Mouse (Mus musculus) heart, postnatal 4 days (tissue): ENCODE data around the gene Armc8. TPM values are rescaled to one million over a fixed set of nuclear protein-coding genes. Genes with fewer than 3 reads are reported as not detected.

Source experiments
- DNase-seq: peaks from one replicate; pipeline ENCODE4 v3.0.0; 2021
- total RNA-seq, 2 experiments: library from RNA; stranded (reverse); gene quantifications; 2 replicates each; pipeline ENCODE4 v1.2.3; 2021

The Armc8 gene
- total RNA-seq, 2 experiments from 2014 or later: 27.4 to 28.2 TPM

DNA sequence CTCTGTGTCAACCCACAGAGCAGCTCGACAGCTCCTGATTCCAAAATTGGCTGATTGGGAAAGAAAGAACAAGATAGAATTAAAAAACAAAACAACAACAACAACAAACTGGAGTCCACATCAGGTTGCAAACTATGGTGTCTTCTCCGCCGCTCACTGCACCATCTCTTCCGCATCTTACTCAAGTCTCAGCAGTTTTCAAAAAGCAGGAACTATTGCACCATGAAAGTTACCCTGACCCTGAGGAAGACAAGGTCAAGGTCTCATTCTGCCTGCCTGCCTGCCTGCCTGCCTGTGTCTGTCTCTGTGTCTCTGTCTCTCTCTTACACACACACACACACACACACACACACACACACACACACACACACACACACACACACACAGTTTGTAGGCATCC lies 69.4 kb downstream of the Armc8 start:
- DNase-seq: no peak

DNA sequence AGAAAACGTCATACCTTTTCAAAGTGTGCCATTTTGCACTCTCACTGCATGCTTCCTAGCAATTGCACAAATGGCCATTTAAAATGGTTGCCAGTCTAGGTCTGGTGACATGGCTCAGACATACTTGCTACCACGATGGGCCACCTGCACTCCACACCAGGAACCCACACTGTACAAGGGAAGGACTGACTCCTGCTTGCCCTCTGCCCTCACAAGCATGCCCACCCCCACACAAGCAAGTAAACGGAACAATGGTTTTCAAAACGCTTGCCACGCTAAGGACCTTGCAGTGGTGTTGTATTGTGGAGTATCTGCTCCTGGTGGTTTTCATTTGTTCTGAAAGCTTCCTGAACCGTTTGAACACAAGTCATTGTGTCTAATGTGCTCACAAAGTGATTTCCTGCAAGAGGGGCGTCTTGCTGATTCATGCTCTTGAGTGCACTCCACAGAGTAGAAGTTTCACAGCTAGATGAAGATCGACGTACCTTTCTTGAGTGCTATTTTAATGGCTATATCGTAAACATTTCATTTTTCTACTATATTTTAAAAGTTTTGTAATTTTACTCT lies 76.0 kb downstream of the Armc8 start:
- no peak for DNase-seq

DNA sequence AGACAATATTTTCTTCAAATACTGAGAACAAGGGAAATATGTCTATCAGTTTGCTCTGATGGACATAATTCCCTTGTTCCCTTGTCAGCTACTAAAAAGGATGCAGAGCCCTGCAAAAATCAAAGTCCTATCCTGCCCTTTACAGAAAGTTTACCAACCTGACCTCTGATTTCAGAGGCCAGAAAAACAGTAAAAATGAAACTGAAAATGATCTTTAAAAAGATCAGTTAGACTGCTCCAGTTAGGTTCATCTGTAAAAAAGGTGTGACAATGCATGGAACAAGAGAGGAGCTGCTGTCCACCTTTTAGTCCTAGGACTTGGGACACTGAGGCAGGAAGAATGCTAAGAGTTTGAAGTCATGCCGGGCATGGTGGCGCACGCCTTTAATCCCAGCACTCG lies 77.6 kb downstream of the Armc8 start:
- no peak for DNase-seq

DNA sequence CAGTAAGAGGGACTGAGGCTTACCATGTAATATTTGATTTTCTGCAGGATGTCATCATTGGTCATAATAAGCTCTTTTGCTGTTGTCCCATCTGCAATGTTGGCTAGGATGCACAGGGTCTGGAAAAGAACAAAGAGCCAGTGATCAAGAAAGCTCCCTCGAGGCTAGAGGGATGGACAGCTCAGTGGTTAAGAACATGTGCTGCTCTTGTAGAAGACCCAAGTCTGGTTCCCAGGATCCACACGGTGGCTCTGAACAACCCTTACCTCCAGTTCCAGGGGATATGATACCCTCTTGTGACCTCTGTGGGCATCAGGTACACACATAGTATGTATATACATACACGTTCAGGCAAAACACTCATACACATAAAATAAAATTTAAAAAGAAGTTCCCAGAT lies 80.9 kb downstream of the Armc8 start:
- DNase-seq: no peak

DNA sequence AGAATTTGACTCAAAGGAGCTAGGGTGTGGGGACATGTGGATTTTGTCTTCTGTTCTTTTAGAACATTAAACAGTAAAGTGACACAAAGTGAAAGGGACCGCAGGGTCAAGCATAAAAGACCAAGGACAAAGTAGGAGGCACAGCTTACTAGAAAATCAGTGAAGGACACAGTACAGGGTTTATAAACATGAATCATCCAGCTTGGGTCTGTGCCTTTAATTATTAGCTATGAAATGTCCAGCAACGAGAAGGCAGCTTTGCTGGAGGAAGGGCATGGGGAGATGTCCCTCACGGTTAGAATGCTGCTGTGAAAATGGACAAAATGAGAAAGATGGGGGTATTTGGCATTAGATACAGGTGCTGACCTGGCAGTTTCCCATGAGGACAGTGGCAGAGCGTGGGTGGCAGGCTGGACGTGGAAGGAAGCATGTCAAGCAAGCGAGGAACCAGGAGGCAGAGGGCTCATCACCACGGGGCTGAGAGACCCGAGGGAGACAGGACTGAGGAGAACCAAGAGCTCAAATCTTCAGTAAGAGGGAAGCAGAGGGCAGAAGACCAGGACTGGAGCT lies 81.5 kb downstream of the Armc8 start:
- no peak for DNase-seq

DNA sequence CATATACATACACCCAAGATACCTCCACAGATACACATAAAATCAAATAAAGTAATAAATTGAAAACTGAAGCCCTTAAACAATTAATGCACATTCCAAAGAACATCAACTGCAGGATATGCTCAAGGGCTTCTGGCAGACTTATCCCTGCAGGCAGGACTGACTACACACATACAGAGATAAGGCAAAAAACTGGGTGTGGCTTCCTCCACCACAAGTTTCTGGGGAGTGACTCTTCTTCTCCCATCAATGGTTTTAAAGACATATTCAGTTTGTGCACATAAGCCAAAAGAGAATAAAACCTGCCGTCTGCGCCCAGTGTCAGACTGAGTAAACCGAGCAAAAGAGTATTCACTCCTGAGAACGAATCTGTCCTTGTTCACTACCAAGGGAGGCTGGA lies 83.6 kb downstream of the Armc8 start:
- DNase-seq: no peak

DNA sequence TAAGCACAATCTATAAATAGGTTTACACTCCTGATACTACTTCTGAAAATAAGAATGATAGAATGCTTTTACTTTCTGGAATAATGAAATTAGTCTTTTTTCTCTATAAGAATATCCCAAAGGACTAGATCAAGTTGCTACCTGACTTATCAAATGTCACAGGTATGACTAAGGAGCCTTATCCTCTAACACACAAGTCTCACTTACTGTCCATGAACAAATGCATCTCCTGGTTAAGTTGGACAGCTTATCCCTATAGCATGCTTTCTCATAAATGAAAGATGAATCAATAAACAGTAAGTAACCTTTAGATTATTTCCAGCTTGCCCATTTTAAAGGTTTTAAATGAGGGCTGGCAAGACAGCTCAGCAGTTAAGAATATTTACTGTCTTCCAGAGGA lies 84.1 kb downstream of the Armc8 start:
- DNase-seq: no peak

DNA sequence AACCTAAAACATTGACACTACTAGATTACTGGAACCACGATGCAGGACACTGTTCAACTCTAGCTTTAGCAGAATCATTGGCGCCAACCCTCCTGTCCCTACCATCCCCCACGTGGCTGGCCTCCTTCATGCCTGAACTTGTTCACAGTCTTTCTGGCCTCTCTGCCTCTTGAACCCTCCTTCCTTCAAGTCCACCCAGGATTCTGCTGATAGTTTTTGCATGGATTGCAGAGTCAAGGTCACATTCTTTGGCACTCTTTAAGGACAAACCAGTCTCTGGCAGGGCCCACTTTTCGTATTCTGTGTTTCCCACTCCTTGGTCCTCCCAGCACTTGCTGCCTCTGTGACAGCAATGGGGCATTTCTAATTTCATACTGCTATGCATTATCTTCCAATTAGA lies 85.5 kb downstream of the Armc8 start:
- DNase-seq: no peak

DNA sequence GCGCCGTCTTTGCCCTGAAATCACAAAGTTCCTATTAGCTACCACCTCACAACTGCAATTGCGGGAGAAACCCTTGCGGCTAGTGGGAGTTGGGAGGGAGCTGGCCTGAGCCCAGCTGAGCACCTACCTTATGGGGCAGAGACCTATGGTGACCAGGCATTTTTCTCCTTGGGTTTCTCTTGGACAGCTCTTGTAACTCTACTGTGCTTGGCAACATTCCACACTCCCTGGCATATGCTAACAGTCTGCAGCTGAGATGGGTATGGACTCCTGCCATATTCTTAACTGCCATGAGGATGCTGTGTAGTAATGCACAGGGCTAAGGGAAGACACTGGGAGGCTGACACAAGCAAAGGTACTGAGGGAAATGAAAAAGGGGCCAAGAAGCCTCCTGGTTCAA lies 87.9 kb downstream of the Armc8 start:
- DNase-seq: no peak

DNA sequence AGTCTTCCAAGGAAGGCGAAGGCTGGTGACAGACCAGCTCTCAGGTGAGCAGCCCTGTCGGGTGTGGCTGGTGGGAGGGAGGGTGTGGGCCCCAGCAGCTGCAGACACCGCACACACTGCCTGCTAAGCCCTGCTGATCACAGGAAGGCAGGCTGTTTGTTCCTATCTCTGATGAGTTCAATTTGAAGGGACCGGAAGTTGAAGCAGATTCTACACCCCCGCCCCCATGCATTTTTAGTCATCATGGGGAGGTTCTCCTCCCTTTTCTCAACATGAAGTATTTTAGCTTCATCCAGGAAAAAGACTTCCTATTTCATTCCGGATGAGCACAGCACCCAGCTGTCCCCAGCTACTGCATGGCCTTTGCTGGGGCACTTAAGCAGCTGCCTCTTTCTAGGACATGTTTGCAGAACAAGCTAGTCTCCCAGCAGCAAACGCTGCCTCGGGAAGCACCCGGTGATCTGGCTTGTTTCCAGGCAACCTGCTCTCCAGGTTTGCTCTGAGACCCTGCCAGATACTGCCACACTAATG lies 89.5 kb downstream of the Armc8 start:
- no peak for DNase-seq

DNA sequence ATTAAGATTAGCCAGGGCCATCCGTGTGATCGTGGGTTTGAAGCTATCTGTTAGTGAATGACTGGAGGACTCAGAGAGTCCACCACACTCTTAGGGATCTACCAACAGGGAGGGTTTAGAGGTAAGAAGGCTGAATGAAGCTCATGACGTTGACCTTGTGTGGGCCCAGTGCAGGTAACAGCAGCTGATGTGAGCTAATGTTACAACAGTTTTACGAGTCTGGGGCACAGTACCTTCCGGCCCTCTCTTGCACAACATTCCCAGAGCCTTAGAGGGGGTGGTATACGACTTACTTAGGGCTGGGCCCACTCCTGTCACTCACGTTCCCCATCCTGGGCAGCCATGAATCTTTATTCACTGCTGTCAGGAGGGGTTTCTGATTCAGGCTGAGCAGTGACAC lies 97.4 kb downstream of the Armc8 start:
- DNase-seq: no peak

DNA sequence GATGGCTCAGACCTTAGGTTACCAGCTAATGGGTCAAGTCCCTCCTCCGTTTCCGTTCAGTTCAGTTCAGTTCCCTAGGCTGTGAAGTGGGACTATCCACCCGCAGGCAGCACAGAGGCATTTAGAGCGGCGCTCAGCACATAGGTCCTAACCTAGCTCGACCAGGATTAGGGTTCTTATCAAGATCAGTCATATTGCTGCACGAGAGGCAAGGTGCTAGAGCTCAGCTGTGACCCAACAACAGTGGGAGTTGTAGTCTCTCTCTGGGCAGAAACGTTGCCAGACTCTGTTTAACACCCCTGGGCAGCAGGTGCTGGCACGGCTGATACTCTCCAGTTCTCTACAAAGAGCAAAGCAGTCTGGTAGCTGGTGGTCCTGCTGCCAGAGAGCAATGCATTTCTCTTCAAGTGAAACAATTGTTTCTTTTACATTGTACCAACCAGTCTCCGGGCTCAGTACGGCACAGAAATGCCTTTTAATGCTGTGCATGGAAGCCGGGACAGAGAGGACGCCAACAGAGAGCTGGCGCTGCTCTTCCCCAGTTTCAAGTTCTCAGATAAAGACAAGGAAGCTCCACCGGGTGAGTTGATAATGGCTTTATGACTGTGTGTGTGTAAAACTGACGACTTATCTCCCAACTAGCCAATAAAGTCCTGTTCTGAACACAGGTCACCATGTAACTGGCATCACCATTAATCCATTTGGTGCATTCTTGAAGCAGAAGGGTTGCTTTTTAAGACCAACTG lies 98.2 kb downstream of the Armc8 start:
- DNase-seq: no peak

DNA sequence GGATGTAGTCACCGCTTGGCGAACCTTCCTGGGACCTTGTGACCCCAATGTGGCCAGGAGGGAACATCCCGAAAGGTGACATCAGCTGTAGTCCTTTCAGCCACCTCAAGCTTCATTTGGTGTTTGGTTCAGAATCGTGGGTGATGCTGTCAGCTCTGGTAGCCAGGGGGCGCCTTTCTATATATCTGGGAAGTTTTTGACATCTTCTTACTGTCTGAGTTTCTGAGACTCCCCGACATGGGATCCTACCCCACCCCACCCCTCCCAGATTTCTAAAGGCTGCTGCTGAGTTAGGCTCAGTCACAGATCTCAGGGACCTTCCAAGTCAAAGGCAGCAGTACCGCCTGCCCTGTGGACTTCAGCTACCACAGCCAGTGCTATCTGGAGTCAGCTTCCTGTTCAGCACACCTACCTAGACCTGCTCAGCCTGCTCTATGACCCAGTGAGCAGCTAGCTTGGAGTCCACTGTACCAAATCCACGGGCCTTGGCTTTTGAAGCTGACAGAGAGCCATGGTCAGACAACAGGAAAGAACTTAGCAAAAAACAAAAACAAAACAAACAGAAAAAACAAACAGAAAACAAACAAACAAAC lies 98.9 kb downstream of the Armc8 start:
- DNase-seq: no peak

DNA sequence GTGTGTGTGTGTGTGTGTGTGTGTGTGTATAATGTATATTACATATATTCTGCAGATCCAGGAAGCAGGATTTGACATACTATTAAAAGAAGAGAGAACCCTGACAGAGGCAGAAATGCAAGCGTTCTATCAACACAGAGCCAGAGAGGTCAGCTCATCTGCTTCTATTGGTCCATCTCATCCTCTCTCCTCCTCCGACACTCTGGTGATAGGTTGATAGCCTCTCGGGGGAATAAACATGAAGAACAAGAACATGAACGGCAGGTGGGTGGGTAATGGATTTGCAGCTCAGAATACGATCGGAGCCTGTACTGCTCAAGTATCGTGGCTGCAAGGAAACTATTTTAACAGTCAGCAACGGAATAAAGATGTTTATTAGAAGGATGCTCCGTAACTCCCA lies 100.1 kb downstream of the Armc8 start:
- no peak for DNase-seq

DNA sequence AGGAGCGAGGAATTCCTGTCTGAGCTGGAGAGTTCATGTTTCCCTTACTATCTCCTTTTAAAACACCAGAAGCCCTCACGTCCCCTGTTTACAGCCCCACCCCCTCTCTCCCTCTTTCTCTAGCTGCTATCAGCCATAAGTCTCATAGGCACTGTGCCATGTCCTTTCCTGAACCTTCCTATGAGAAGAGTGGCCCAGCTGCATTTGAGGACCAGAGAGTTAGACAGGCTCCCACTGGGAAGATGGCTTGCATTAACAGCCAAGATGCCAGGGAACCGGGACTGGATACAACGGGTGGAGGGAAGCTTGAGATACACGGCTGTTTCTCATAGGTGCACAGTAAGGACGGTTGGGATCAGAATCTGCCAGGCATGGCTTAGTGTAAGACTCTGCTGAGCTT lies 103.8 kb downstream of the Armc8 start:
- no peak for DNase-seq

DNA sequence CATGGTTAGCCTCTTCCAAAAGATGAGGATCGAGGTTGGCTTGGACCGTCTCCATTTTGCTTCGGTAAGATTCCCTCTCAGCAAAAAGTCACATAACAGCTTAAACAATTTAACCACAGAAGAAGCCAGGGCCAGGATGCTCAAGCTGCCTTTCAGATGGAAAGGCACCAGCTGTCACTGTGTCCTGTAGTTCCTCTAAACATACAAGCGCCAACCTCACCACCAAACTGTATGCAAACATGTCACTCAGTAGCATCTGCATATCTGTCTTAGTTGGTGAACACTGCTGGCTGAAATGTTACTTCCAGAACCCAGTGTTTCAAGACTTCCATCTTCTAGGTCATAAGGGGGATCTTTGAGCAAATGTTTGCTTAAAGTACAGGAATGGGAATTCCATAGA lies 109.0 kb downstream of the Armc8 start:
- no peak for DNase-seq

DNA sequence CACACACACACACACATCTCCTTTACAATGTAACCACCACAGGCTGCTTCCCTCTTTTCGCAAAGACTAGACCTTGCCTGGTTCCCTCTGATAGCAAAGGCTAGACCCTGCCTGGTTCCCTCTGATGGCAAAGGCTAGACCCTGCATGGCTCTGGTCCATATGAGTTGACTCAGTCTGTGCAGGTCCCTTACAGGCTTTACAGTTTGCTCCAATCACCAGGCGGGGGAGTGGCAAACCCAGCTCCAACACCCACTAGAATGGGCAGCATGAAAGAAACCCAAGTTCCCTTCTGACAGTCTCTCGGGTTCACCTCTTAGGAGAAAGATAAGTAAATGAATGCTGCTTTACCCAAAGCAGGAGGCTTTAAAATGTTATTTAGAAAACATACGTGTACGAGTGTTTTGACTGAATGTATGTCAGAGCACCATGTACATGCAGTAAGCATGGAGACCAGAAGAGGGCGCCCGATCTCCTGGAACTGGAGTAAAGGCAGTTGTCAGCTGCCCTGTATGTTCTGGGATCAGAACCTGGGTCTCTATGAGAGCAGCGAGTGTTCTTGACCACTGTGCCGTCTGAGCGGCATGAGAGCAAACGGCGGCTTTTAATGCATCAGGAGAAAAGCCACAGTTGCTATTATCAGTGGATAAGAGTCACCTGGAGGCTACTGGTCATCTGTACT lies 110.0 kb downstream of the Armc8 start:
- peak; percentile 61 for DNase-seq

DNA sequence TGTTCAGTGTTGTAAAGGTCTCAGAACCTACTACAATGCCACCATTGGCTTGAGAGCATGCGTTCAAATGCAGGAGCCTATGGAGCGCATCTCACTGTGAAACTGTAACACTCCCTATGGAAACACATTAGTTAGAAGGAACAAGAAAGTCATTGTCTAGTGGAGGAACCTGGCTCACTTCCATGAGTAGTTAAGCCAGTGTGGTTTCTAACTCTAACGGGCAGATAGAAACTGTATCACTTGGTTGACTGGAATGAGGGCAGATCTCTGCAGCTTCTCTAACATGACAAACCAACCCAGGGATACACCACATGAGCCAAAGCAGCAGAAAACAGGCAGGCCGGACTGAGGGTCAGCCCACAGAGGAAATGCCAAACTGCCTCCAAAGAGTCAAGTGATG lies 114.5 kb downstream of the Armc8 start:
- no peak for DNase-seq

DNA sequence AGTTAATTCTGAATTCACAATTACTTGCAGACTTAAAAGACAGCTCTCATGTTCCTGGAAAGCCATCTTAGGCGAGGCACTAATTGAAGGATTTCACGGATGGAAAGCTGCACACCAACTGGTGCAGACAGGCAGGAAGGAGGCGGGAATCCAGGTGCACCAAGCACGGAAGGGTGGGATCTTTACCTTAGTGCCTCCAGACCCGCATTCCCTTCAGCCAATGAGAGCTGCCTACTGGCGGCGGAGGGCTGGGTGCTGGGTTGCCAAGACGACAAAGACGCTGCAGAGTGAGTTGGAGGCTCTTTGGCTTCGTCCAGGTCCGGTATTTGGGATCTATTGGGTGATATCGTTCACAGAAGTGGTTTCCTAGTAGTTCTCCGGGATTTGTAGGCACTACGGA lies 117.5 kb downstream of the Armc8 start, which contains the start of gene Nme9:
TSS of gene Nme9 (plus strand) at position 315 of the 400 bp plus-strand sequence.
- no peak for DNase-seq

DNA sequence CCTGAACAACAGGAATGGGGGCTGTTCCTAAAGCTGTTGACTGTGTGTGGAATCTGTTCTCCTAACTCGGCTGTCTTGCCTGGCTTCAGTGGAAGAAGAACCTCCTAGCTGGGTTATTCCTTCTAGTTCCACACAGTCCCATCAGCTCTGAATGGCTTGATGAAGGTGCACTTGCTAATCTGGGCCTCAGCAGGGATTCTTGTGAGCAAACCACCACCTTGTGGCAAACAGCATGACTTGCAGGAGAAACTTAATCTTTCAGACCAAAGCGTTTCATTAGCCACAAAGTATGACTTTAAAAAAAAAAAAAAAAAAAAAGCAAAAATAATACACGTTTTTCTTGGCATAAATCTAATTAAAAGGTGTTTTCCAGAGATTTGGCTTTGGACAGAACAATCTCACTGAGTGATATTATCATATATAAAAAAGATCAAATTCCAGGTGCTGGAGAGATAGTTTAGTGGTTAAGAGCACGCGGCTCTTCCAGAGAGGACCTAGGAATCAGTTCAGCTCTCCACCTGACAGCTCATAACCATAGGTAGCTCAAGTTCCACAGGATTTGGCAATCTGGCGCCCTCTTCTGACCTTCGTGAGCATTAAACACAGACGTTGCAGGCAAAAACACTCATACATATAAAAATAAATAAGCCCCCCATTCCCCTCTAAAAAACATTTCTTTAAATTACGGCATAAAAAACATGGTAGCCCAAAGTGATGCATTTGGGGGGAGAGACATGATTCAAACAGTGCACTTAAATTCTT lies 118.6 kb downstream of the Armc8 start:
- DNase-seq: peak; percentile 29

DNA sequence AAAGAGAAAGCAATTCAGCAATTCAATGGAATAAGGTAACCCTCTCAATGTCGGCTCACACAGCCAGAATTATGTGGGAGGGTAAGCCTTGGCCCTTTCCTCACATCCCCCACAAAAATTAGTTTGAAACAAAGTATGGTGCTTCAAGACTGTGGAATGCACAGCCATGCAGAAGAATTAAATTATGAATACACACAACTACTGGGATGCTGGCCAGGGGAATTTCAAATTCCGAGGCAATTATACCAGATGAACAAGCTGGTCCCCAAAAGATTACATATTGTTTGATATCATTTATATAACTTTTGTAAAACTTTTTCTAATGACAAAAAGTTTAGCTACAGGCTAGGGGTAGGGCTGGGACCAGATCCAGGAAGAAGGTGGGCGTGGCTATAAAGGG lies 121.4 kb downstream of the Armc8 start:
- no peak for DNase-seq

DNA sequence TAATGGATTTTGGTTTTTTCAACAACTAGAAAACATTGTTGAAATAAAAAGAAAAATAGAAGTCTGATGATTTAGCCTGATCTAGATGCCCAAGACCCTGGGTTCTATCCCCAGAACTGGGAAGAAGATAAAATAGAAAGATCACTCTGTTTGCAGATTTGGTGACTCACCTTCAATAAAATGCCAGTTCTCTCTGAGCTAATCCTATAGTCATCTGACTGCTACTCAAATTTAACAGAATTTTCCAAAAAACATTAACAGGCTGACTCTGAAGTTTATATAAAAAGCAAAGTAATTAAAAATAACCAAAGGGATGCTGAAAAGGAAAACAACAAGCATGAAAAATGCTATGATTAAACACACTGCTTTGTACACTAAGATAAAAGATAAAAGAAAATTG lies 122.4 kb downstream of the Armc8 start:
- DNase-seq: no peak
